Mouse (Mus musculus) kidney, postnatal 0 days (tissue): ENCODE results near the gene St3gal6. TPM values are rescaled to one million over a fixed set of nuclear protein-coding genes. Genes with fewer than 3 reads are reported as not detected.

Experiments used
- ATAC-seq: fragments of 200-750 bp; cut with Nextera tagmentation; replicated peaks from 2 replicates; pipeline ENCODE4 v1.8.0; 2017; ENCODE audit warnings: low read depth, moderate number of reproducible peaks, moderate TSS enrichment, moderate library complexity; ENCODE audit not compliant: low FRiP score
- DNase-seq: peaks from one replicate; pipeline ENCODE4 v3.0.0-alpha.2; 2016; ENCODE audit warnings: low spot score
- H3K27ac ChIP-seq: fragments of 300-500 bp; sonication (generic); 2 replicates; pipeline ENCODE4 v1.5.1; 2014; ENCODE audit warnings: mild to moderate bottlenecking
- H3K27me3 ChIP-seq: fragments of 300-500 bp; sonication (generic); 2 replicates; pipeline ENCODE4 v1.6.1; 2014; ENCODE audit warnings: low read length, mixed read lengths; ENCODE audit not compliant: insufficient read depth
- H3K36me3 ChIP-seq: fragments of 300-500 bp; sonication (generic); 2 replicates; pipeline ENCODE4 v1.6.1; 2014; ENCODE audit warnings: low read length, mixed read lengths; ENCODE audit not compliant: insufficient read depth
- H3K4me1 ChIP-seq: fragments of 300-500 bp; sonication (generic); replicated peaks from 2 replicates; pipeline ENCODE4 v1.6.1; 2014; ENCODE audit warnings: antibody characterized with exemption, low read length, mixed read lengths; ENCODE audit not compliant: insufficient read depth
- H3K4me2 ChIP-seq: fragments of 300-500 bp; sonication (generic); 2 replicates; pipeline ENCODE4 v1.6.1; 2014; ENCODE audit warnings: mild to moderate bottlenecking, low read length, moderate library complexity, mixed read lengths
- H3K4me3 ChIP-seq: fragments of 300-500 bp; sonication (generic); replicated peaks from 2 replicates; pipeline ENCODE4 v1.5.1; 2014; ENCODE audit warnings: low read depth, low read length
- H3K9ac ChIP-seq: fragments of 300-500 bp; sonication (generic); 2 replicates; pipeline ENCODE4 v1.6.1; 2014; ENCODE audit warnings: low read depth, low read length
- H3K9me3 ChIP-seq: fragments of 300-500 bp; sonication (generic); replicated peaks from 2 replicates; pipeline ENCODE4 v1.6.1; 2016; ENCODE audit warnings: low read length, inconsistent platforms, mixed read lengths
- CTCF ChIP-seq: IDR thresholded peaks from 2 replicates; pipeline ENCODE4 v1.5.1; 2016; ENCODE audit warnings: antibody characterized with exemption, low read depth, mild to moderate bottlenecking, moderate library complexity
- WGBS: fragments of 180-500 bp; shearing (Covaris S2); extraction: QIAGEN DNeasy Blood & Tissue Kit; methylation state at CpG from one replicate; pipeline ENCODE4 v1.1.7; 2014; 5-methylcytosine and 5-hydroxymethylcytosine counted together
- polyA plus RNA-seq: library from polyadenylated mRNA; unstranded; fragments of >200 nt; fragmentation: Nextera tagmentation; extraction: Ambion mirVana; gene quantifications from 2 replicates; pipeline ENCODE4 v1.2.1, GENCODE M21; 2015

St3gal6 gene
- polyA plus RNA-seq, 1 experiment from 2014 or later, result 93.8 TPM

DNA sequence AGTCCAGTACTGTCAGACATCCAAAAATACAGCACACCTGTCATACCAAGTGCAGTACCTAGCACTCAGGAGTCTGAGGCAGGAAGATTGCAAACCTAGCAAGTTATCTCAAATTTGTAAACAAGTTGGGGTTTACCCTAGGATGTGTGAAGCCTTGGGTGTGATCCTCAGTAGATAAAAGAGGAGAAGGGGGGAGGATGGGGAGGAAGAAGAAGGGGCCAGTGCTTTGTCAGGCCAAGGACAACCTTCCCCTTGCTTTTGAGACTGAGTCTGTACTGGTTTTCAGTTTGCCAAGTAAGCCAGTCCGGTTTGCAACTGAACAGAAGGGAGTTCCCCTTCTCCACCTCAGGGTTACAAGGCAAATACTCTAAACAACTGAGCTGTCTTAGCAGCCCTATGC, 22.1 kb upstream of the St3gal6 start:
- no peak for DNase-seq

DNA sequence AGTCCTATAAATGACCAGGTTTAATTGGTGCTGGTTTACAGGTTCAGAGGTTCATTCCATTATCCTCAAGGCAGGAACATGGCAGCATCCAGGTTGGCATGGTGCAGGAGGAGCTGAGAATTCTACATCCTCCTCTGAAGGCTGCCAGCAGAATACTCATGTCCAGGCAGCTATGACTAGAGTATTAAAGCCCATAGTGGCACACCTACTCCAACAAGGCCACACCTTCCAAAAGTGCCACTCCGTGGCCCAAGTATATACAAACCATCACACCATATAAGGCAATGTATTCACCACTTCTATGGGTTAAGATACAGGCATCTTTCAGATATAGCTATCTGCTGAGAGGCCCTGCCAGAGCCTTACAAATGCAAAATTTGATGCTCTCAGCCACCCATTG, 15.4 kb upstream of the St3gal6 start:
- H3K27me3 ChIP-seq, result no peaks in the 10 kb centered on the region
- H3K9me3 ChIP-seq, result no peaks in the 10 kb centered on the region
- no peak overlapping the region for H3K9ac ChIP-seq
- ATAC-seq, result no peak
- no peaks in the 10 kb centered on the region for H3K4me1 ChIP-seq
- H3K27ac ChIP-seq, result no peak overlapping the region
- H3K4me2 ChIP-seq, result no peak overlapping the region
- no peak for TF ChIP-seq CTCF
- no peak for DNase-seq
- H3K4me3 ChIP-seq, result no peak overlapping the region
- H3K36me3 ChIP-seq, result no peaks in the 10 kb centered on the region
- WGBS, result 90% methylated on average over 1 of the region's 1 CpGs

More for the DNA sequence above, 22.1 kb upstream of the St3gal6 start:
- WGBS, result 50% methylated on average over 1 of the region's 1 CpGs
- no peaks in the 10 kb centered on the region for H3K4me1 ChIP-seq
- no peaks in the 10 kb centered on the region for H3K9me3 ChIP-seq
- H3K4me3 ChIP-seq, result no peak overlapping the region
- H3K27me3 ChIP-seq, result no peaks in the 10 kb centered on the region
- no peak overlapping the region for H3K4me2 ChIP-seq
- no peak for ATAC-seq
- TF ChIP-seq CTCF, result no peak
- no peaks in the 10 kb centered on the region for H3K36me3 ChIP-seq
- no peak overlapping the region for H3K9ac ChIP-seq
- H3K27ac ChIP-seq, result no peak overlapping the region

DNA sequence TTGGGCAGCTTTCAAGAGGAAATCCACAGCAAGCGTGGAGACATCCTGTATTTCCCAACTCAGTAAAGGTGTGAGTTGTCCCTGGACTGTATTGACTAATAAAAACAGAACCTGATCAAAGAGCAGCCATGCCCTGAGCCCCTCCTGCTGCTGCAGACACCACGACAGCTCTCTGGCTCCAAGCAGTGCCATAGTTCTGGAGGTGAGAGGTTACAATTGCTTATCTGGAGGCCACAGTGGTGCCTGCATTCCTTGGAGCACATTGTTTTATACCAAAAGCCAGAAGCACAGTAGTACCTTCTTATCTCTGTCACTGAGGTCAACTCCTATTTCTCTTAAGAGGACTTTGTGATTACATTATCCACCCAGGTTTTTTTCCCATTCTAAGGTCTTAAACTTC, 15.0 kb upstream of the St3gal6 start:
- WGBS, result 51% methylated on average over 2 of the region's 2 CpGs
- H3K4me3 ChIP-seq, result no peak overlapping the region
- no peak overlapping the region for H3K9ac ChIP-seq
- no peaks in the 10 kb centered on the region for H3K9me3 ChIP-seq
- H3K27ac ChIP-seq, result no peak overlapping the region
- H3K4me1 ChIP-seq, result no peaks in the 10 kb centered on the region
- no peak for DNase-seq
- no peaks in the 10 kb centered on the region for H3K36me3 ChIP-seq
- no peak for ATAC-seq
- no peak overlapping the region for H3K4me2 ChIP-seq
- H3K27me3 ChIP-seq, result no peaks in the 10 kb centered on the region
- no peak for TF ChIP-seq CTCF

DNA sequence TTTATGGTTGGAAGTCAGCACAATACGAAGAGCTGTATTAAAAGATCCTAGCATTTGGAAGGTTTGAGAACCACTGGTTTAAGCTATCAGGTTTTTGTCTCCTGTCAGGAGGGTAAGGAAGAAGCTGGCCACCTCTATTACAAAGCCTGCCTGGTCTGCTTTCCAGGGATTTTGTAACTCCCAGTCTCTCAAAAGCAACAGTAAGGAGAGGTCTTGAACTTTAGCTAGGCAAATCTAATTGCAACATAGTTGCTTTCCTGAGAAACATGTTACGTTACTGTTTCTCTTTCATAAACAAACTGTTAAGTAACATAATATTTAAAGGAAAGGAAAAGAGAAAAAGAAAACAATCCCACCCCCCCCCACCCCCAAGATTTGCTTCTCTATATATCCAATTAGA, 12.0 kb upstream of the St3gal6 start:
- Histone ChIP-seq H3K9me3 (no peaks in the 10 kb centered on the region), H3K4me1 (0 out of 2 replicates have a peak, but pooled peaks cover 3% of the 10 kb centered on the region), H3K27me3 (no peaks in the 10 kb centered on the region), H3K4me2 (no peak overlapping the region), H3K36me3 (no peaks in the 10 kb centered on the region), H3K27ac (no peak overlapping the region), H3K4me3 (no peak overlapping the region), H3K9ac (no peak overlapping the region)
- ATAC-seq, result no peak
- 73% methylated on average over 2 of the region's 2 CpGs for WGBS
- no peak for TF ChIP-seq CTCF
- DNase-seq, result no peak

DNA sequence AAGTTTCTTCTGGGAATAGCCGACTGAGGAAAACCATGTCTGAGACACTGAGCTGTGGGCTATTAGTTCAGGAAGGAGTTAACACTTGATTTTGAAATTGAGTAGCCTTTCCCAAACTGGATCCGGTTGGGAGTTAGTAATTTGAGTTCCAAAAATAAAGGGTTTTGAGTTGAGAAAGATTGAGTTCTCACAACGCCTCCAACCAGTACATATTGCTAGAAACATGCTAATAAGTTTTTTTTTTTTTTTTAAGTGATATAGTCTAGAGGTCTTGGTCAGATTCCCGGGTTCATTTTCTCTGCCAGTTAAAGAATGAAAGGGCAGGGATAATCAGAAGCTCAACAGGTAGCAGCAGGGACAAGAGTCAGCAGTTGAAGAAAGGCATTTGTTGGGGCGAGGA, 11.2 kb upstream of the St3gal6 start:
- ATAC-seq (no peak), DNase-seq (no peak)
- no peak for TF ChIP-seq CTCF
- Histone ChIP-seq H3K4me2 (no peak overlapping the region), H3K27me3 (no peaks in the 10 kb centered on the region), H3K4me3 (no peak overlapping the region), H3K4me1 (0 out of 2 replicates have a peak, but pooled peaks cover 3% of the 10 kb centered on the region), H3K9ac (no peak overlapping the region), H3K27ac (no peak overlapping the region), H3K9me3 (no peaks in the 10 kb centered on the region), H3K36me3 (no peaks in the 10 kb centered on the region)
- 57% methylated on average over 5 of the region's 5 CpGs for WGBS

DNA sequence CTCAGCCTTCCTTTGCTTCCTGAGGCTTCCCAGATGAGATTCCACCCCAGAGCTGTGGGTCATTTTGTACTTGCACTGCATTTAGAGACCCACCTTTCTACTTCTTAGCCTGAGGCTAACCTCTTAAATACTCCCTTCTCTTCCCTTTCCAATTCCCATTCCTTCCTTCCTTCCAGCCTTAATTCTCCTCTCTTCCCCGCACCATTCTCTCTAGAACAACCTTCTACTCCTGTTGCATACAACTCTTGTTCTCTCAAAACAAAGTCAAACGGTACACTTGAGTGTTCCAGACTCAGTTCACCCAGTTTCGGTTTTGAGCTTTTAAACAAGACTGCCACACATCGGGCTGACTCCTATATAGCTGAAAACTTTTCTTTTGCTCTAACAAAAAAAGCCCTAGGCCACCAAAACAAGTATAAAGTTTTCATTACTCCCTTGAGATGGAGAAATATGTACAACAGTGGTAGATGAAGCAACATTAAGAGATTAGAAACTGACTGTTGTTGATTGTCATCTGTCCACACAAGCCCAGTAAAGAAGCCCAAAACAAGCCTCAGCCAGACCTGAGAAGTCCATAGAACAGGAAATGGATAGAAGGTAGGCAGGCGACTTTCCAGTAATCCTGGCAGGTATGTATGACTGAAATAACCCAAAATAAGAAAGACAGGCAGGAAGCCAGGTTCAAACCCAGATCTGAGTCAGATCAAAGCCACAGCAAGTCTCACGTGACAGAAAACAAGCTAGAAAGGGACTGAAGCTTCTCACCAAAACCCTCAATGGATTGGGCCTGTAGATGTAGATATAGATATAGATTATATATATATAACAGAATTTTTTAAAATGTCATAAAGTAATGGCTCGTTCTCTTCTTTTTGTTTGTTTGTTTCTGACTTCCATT, 10.5 kb upstream of the St3gal6 start:
- no peak for DNase-seq

More for the DNA sequence above, 10.5 kb upstream of the St3gal6 start:
- no peak for ATAC-seq
- H3K36me3 ChIP-seq, result no peaks in the 10 kb centered on the region
- no peaks in the 10 kb centered on the region for H3K9me3 ChIP-seq
- no peak overlapping the region for H3K9ac ChIP-seq
- no peak for TF ChIP-seq CTCF
- H3K27me3 ChIP-seq, result no peaks in the 10 kb centered on the region
- H3K4me2 ChIP-seq, result no peak overlapping the region
- no peak overlapping the region for H3K4me3 ChIP-seq
- 0 out of 2 replicates have a peak, but pooled peaks cover 3% of the 10 kb centered on the region for H3K4me1 ChIP-seq
- no peak overlapping the region for H3K27ac ChIP-seq
- 82% methylated on average over 7 of the region's 7 CpGs for whole genome bisulfite sequencing
